Mouse (Mus musculus): Measurements from ENCODE around the gene Kcnj5. TPM values are rescaled to one million over a fixed set of nuclear protein-coding genes. Genes with fewer than 3 reads are reported as not detected.

Gene Kcnj5
- 0.36 TPM in 1 of 2 replicates, not detected in the other for total RNA-seq (2015; ENCODE audit: low replicate concordance)
- 0.39 and 1.4 TPM in 2 replicates for total RNA-seq (2017; ENCODE audit: low replicate concordance)

- ATAC-seq (replicated peaks; ENCODE audit: low FRiP score, poor library complexity, severe bottlenecking), result no peak
Measured at GRCm38 (mm10) chr9:32344051-32344450, at the start of gene Kcnj5. Kcnj5 (minus strand) TSS chr9:32344350.

DNA sequence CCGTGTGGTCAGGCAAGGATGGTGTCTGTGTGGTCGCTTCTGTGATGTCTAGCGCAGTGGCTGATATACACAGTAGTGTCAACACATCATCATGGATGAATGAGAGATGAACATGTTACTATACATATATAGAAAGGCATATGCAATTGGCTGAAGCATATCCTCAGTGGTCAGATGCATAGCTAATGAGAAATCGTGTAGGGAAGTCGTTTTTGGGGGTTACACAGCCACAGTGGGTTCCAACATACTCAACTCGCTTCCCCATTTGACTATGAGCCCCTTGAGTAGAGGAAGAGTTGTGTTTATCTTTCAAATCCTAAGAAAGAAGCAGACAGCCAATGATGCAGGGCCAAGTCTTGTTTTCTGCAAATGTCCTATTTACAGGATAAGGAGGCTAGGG, 48.6 kb upstream of the Kcnj5 start:
- no peak for ATAC-seq (replicated peaks; ENCODE audit: low FRiP score, poor library complexity, severe bottlenecking)

DNA sequence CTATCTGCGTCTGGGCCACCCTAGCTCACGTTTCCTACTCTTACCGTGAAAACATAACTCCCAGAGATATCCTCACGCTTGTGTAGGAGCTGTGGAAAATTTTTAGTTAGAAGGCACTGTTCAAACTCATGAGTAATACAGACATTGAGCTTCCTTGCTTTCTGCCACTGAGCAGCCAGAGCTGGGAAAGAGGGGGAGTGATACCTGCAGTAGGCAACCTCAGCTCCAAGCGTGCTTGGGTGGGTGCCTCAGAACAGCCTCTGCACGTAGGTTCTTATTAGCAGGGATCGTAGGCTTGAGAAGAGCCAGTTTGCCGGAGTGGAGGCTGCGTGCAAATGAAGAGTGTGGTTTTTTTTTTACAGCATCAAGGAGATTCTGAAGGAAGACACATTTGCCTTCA, 47.6 kb upstream of the Kcnj5 start:
- no peak for ATAC-seq (replicated peaks; ENCODE audit: low FRiP score, poor library complexity, severe bottlenecking)

DNA sequence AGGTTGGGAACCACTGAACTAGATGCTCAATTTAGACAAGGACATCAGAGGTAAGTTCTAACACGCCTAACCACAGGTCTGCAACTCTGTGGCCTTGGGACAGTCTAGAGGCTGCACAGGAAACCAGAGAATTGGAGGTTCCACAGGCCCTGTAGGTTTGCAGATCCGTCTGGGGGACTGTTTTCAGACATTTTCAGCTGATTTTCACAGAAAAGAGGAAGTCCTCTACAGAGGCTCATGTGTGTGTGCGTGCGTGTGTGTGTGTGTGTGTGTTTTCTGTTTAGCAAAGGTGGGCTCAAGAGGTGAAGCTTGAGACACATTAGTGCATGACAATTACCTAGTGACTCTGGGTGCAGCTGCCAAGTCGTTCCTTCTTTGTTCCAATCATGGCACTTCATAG, 46.9 kb upstream of the Kcnj5 start:
- ATAC-seq (replicated peaks; ENCODE audit: low FRiP score, poor library complexity, severe bottlenecking), result no peak

DNA sequence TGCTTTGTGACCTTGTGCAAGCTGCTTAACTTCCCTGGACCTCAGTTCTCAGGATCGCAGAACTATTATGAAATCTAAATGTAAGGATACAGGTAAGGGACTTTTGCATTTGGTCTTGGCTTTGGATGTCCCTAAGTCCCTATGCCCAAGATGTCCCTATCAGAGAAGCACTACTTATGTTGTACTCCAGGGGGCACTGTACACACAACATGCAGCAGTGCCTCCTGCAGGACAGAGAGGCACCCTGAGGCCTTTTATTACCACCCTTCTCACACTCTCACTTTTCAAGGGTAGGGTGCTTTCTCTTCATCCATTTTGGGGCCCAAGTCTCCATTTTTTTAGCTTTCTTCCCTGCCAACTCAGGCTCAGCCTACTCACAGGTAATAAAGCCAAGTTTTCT, 44.0 kb upstream of the Kcnj5 start:
- ATAC-seq (replicated peaks; ENCODE audit: low FRiP score, poor library complexity, severe bottlenecking), result no peak

DNA sequence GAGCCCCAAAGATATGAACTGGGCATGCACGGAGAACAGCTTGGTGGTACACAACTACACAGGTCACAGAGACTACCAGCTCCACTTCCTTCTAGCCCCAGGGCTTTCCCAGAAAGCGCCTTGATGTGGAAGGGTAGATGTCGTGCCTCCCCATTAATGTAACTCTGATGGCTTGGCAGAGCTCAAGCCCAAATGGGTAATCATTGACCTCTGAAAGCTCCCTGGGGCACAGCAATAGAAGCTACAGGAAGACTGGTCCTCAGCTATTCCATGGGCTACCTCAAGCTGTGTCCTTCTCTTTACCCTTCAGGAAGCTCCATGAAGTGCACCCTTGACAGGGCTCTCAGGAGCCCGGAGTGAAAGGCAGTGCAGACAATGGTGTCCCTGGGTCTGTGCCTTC, 40.8 kb upstream of the Kcnj5 start:
- no peak for ATAC-seq (replicated peaks; ENCODE audit: low FRiP score, poor library complexity, severe bottlenecking)

DNA sequence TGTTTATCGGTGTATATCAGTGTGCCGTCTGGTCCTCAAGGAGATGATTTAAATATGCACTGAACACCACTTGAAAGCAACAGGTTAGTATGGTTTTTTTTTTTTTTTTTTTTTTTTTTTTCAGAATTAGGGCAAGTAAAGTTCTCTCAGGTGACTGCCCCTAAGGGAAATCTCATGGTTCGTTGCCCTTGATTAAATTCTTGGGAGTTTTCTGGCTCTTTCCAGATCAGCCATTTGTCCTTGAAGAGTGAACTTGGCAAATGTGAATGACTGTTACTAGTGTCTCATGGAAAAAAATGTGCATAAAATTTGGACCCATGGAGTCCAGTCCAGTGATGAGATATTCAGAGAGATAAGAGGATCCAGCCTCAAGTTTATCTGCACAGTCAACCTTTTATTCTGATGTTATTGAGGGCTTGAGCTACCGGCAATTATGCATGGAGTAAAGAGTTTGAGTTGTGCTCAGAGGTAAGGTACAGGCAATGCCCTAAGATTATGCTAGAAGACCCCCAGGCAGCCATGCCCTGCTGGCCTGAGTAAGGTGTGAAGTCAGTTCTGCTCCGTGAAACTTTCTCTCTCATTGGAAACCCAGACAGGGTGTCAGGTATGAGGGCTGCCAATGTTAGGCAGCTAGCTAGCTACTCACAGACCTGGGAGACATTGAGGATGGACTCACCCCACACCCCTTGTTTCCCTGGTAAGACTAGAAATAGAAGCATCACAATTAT, 32.9 kb upstream of the Kcnj5 start:
- no peak for ATAC-seq (replicated peaks; ENCODE audit: low FRiP score, poor library complexity, severe bottlenecking)

GRCm38 (mm10) chr9:32376031-32376430, 31.9 kb upstream of the Kcnj5 start:
- ATAC-seq (replicated peaks; ENCODE audit: low FRiP score, poor library complexity, severe bottlenecking), result no peak

- no peak for ATAC-seq (replicated peaks; ENCODE audit: low FRiP score, poor library complexity, severe bottlenecking)
Measured at GRCm38 (mm10) chr9:32373656-32374055, 29.5 kb upstream of the Kcnj5 start.

DNA sequence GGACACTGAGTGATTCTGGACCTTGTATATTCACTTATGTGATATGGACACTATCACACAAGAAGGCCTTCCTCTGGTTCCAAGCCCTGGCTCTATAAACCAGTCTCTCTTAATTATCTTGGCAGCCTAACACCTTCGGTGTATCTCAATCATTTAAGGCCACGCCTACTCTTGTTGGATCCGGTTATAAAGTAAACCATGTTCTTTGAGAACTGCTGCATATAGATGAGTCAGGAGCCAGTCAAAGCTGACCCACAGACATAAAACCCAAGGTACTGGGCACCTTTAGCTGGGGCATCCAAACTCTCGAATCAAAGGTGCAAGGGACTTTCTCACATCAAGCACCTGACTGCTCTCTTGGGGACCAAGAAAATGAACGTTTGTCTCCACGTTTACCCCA, 28.1 kb upstream of the Kcnj5 start, which contains the start of gene Kcnj1:
Kcnj1 (plus strand) TSS at position 292 of the 400 bp plus-strand sequence.
- ATAC-seq (replicated peaks; ENCODE audit: low FRiP score, poor library complexity, severe bottlenecking), result no peak

- ATAC-seq (replicated peaks; ENCODE audit: low FRiP score, poor library complexity, severe bottlenecking), result no peak
Measured at GRCm38 (mm10) chr9:32369388-32369787, 25.2 kb upstream of the Kcnj5 start.

DNA sequence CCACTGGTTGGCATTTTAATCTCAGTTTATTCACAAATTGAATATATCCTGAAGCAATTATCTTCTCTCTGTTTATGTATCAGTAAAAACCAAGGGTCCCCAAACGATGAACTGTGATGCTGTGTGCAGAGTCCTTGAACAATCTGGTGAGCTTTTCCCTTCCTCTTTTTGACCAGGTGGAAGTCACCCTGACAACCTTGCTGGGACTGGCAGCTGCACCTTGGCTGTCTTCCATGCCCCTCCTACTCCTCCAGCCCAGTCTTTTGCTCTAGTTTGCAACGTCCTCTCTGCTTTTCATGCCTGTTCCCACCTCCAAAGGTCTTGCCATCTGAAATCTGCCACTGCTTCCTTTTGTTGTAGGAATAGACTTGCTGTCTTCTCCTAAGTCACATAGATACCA, 24.7 kb upstream of the Kcnj5 start:
- ATAC-seq (replicated peaks; ENCODE audit: low FRiP score, poor library complexity, severe bottlenecking), result no peak

DNA sequence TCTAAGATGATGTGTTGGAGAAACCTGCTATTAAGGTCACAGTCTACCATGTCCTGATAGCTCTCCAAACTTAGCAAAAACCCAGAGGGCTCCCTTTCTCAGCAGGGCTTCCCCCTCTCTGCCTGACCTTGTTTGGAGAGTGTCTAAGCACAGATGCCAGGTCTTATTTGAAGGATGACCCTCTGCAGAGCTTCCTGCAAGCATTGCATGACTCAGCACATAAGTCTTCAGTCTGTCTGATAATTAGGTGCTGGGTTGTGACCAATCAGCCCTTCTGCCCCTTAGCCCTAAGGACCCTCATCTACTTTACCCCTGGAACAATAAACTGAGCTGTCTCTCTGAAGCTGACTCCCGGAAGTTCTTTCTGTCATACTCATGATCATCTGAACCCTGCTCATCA, 16.6 kb upstream of the Kcnj5 start:
- no peak for ATAC-seq (replicated peaks; ENCODE audit: low FRiP score, poor library complexity, severe bottlenecking)

GRCm38 (mm10) chr9:32350332-32350731, 6.2 kb upstream of the Kcnj5 start:
- no peak for ATAC-seq (replicated peaks; ENCODE audit: low FRiP score, poor library complexity, severe bottlenecking)

- ATAC-seq (replicated peaks; ENCODE audit: low FRiP score, poor library complexity, severe bottlenecking), result no peak
Measured at GRCm38 (mm10) chr9:32349344-32349743, 5.2 kb upstream of the Kcnj5 start.

DNA sequence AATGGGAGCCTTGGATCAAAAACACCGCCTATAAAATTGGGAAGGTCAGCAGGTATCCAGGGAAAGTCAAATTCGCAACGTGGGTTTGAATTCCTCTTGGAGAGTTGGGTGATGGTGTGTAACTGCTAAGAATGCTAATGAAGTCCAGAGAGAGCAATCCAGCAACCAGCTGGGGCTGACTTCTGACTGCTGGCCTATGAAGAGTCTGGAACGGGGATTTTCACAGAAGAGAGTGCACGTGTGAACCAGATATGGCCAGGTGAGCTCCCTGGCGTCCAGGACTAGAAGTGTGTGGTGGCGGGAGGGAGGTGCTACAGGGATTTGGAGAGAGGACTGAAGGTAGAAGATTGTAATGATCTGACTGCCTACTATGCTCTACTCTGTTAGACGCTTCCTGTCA, 3.9 kb upstream of the Kcnj5 start:
- no peak for ATAC-seq (replicated peaks; ENCODE audit: low FRiP score, poor library complexity, severe bottlenecking)

DNA sequence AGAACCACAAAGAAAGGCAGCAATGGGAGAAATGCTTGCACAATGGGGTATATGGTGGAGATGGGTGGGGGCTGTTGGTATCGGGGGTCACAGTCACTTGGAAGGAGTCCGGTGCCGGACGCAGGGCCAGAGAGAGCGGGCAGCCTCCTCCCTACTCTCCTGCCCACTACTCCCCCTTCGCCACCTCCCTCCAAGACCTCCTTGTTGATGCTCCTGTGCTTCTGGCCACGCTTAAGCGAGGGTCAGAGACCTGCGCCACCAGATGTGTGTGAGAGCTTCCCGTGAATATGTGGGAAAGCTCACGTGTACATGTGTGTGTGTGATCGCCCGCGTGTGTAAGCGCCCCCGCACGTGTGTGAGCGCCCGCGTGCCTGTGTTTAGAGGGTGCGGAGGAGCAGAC, 339 bp upstream of the Kcnj5 start:
- no peak for ATAC-seq (replicated peaks; ENCODE audit: low FRiP score, poor library complexity, severe bottlenecking)

DNA sequence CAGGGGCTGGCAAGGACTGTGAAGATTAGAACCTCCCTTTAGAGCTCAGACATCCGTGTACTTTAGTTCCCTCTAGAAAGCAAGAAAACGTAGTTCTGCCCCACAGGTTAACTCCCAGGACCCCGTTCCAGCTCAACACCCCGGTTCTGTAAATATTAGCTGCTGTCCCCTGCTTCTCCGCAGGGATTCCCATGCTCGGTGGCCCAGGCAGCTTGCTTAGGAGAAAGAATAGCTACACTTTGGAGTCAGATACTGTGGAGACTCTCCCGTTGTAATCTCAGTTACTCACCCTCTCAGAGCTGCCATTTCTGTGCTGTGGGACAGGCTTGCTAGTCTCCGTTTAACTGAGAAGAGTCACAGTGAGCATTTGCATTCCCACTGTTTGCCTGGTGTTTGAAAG, 1.2 kb downstream of the Kcnj5 start:
- ATAC-seq (replicated peaks; ENCODE audit: low FRiP score, poor library complexity, severe bottlenecking), result no peak

GRCm38 (mm10) chr9:32340831-32341230, 3.3 kb downstream of the Kcnj5 start:
- no peak for ATAC-seq (replicated peaks; ENCODE audit: low FRiP score, poor library complexity, severe bottlenecking)

DNA sequence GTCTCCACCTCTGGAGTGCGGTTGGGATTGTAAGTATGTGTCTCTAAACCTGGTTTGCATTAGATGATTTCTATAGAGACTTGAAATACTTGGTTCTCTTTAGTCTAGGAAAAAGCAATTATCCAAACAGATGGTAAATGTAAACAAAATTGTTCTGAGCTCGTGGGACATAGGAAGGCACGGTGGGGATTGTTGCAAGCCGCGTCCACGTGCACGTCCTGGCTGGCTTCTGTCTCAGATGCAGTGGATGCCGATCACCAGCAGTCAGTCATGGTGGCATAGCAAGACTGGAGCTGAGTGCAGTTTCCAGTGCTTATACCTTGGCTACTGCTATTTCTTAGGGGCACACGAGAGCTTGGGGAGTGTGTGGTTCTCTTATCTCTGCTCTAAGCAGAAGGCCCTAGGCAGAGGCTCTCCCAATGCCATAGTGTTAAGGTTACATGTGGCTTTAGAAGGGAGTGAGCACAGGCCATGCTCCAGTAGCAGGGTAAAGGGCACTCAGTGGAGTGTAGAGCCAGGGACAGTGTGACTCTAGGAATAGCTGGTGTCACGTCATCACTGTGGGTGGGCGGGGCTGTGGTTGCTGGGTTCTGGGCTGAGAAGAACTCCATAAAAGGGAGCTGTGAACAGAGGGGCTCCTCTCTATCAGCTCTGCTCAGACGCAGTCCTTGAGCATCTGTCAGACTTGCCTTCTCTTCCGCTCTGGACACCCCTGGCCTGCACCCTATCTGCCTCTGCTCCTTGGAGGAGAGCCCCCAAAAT, 8.6 kb downstream of the Kcnj5 start:
- no peak for ATAC-seq (replicated peaks; ENCODE audit: low FRiP score, poor library complexity, severe bottlenecking)

- ATAC-seq (replicated peaks; ENCODE audit: low FRiP score, poor library complexity, severe bottlenecking), result no peak
Measured at GRCm38 (mm10) chr9:32331162-32331561, 13.0 kb downstream of the Kcnj5 start.

Data from erythroid progenitor cell, adult 5-6 weeks (primary cell).